Mouse (Mus musculus): ENCODE measurements around the gene 4932411N23Rik. TPM values are rescaled to one million over a fixed set of nuclear protein-coding genes. Genes with fewer than 3 reads are reported as not detected.
A peak's percentile ranks its signal among the peaks of the same experiment; 100 is the strongest.
"Not testable (repeated sequence)": the region's sequence is repeated elsewhere in the genome, so short reads cannot be mapped to it uniquely, and the experiment has no call there.

The 4932411N23Rik gene
- not detected in 2 replicates for polyA plus RNA-seq (2014; fragmentation: Nextera tagmentation; extraction: Ambion mirVana)

DNA sequence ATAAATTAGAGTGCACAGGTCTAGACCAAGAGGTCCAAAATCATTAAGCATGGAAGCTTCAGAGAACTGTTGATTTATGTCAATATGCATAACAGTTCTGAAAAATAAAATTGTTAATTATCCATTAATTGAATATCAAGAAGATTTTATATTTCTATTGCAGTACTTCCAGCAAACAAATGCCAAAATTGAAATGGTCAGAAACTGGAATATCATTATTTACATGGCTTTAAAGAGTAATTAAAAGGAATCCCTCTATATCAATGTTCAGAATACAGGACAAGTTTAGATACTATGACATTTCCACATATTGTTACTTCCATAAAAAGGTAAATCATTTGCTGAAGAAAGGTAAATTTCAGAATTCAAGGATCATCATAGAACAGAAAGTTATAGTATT is at the start of gene 4932411N23Rik:
Gene 4932411N23Rik, minus strand, starts transcription at position 101 of the 400 bp plus-strand sequence.
- Histone ChIP-seq H3K9ac (ENCODE audit: low read depth, low read length) (no peak within 1 kb of the TSS), H3K9me3 (ENCODE audit: control insufficient read depth, low read length) (no peaks in the 10 kb centered on the region), H3K4me2 (ENCODE audit: low read depth, low read length) (no peak within 1 kb of the TSS), H3K4me1 (ENCODE audit: control insufficient read depth, insufficient read depth, low read length) (no peaks in the 10 kb centered on the region), H3K27ac (replicated peaks; ENCODE audit: low read depth, low read length) (no peak within 1 kb of the TSS), H3K27me3 (replicated peaks; ENCODE audit: control insufficient read depth, insufficient read depth, low read length) (no peaks in the 10 kb centered on the region), H3K36me3 (ENCODE audit: control insufficient read depth, insufficient read depth, low read length) (no peaks in the 10 kb centered on the region), H3K4me3 (ENCODE audit: low read depth, low read length) (no peak within 1 kb of the TSS)
- no peak for DNase-seq (ENCODE audit: low spot score)
- no peak for ATAC-seq (ENCODE audit: low read depth)

DNA sequence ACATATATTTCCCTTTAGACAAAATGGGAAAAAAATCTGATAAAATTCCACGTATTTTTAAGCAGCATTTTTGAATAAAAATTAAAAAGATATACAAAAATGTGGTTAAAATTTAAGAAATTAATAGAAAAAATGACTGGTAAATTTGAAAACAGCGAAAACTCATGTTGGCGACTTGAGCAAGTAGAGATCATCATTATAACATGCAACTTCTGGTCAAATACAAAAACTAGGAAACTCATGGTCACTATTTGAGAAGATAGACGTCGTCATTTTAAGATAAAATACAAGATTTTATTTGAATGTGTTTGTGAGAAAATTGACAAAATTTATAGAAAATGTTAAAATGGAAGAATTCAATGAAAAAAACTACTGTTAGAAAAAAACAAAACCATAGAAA is 35.8 kb downstream of the 4932411N23Rik start:
- Histone ChIP-seq H3K27me3 (replicated peaks; ENCODE audit: control insufficient read depth, insufficient read depth, low read length) (no peaks in the 10 kb centered on the region), H3K4me1 (ENCODE audit: control insufficient read depth, insufficient read depth, low read length) (no peaks in the 10 kb centered on the region), H3K4me3 (ENCODE audit: low read depth, low read length) (no peak overlapping the region), H3K4me2 (ENCODE audit: low read depth, low read length) (no peak overlapping the region), H3K36me3 (ENCODE audit: control insufficient read depth, insufficient read depth, low read length) (no peaks in the 10 kb centered on the region), H3K27ac (replicated peaks; ENCODE audit: low read depth, low read length) (no peak overlapping the region), H3K9me3 (ENCODE audit: control insufficient read depth, low read length) (no peaks in the 10 kb centered on the region), H3K9ac (ENCODE audit: low read depth, low read length) (no peak overlapping the region)
- ATAC-seq (ENCODE audit: low read depth) (no peak), DNase-seq (ENCODE audit: low spot score) (no peak)
- WGBS = 84% methylated on average over 5 of the region's 5 CpGs

DNA sequence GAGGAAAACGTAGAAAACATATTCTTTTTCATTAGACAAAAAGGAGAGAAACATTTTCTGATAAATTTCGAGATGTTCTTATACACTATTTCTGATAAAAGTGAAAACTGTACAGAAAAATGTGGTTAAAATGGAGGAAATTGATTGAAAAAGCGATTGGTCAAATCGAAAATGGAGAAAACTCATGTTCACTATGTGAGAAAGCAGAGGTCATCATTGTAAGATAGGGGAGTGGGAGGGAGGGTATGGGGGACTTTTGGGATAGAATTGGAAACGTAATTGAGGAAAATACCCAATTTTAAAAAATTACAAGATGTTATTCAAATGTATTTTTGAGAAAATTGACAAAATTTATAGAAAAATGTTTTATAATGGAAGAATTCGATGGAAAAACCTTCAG is 38.0 kb downstream of the 4932411N23Rik start:
- not testable (repeated sequence) for ATAC-seq (ENCODE audit: low read depth); H3K36me3 ChIP-seq (ENCODE audit: control insufficient read depth, insufficient read depth, low read length); H3K4me2 ChIP-seq (ENCODE audit: low read depth, low read length); H3K9me3 ChIP-seq (ENCODE audit: control insufficient read depth, low read length); H3K27me3 ChIP-seq (replicated peaks; ENCODE audit: control insufficient read depth, insufficient read depth, low read length); H3K4me3 ChIP-seq (ENCODE audit: low read depth, low read length); H3K9ac ChIP-seq (ENCODE audit: low read depth, low read length); H3K4me1 ChIP-seq (ENCODE audit: control insufficient read depth, insufficient read depth, low read length); H3K27ac ChIP-seq (replicated peaks; ENCODE audit: low read depth, low read length)
- peak; percentile 0 for DNase-seq (ENCODE audit: low spot score)
- 85% methylated on average over 5 of the region's 6 CpGs for WGBS

DNA sequence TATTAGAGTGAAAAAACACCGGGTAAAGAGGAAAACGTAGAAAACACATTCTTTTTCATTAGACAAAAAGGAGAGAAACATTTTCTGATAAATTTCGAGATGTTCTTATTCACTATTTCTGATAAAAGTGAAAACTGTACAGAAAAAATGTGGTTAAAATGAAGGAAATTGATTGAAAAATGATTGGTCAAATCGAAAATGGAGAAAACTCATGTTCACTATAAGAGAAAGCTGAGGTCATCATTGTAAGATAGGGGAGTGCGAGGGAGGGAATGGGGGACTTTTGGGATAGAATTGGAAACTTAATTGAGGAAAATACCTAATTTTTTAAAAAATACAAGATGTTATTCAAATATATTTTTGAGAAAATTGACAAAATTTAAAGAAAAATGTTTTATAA is 40.8 kb downstream of the 4932411N23Rik start:
- H3K4me1 ChIP-seq (ENCODE audit: control insufficient read depth, insufficient read depth, low read length); DNase-seq (ENCODE audit: low spot score); H3K27me3 ChIP-seq (replicated peaks; ENCODE audit: control insufficient read depth, insufficient read depth, low read length); H3K4me3 ChIP-seq (ENCODE audit: low read depth, low read length); H3K36me3 ChIP-seq (ENCODE audit: control insufficient read depth, insufficient read depth, low read length); ATAC-seq (ENCODE audit: low read depth); H3K9me3 ChIP-seq (ENCODE audit: control insufficient read depth, low read length); H3K27ac ChIP-seq (replicated peaks; ENCODE audit: low read depth, low read length); H3K9ac ChIP-seq (ENCODE audit: low read depth, low read length); H3K4me2 ChIP-seq (ENCODE audit: low read depth, low read length): not testable (repeated sequence)
- WGBS = 80% methylated on average over 5 of the region's 5 CpGs

DNA sequence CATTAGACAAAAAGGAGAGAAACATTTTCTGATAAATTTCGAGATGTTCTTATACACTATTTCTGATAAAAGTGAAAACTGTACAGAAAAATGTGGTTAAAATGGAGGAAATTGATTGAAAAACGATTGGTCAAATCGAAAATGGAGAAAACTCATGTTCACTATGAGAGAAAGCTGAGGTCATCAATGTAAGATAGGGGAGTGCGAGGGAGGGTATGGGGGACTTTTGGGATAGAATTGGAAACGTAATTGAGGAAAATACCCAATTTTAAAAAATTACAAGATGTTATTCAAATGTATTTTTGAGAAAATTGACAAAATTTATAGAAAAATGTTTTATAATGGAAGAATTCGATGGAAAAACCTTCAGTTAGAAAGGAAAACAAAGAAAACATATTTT is 42.2 kb downstream of the 4932411N23Rik start:
- DNase-seq (ENCODE audit: low spot score); H3K9ac ChIP-seq (ENCODE audit: low read depth, low read length); H3K4me1 ChIP-seq (ENCODE audit: control insufficient read depth, insufficient read depth, low read length); H3K4me3 ChIP-seq (ENCODE audit: low read depth, low read length); ATAC-seq (ENCODE audit: low read depth); H3K27me3 ChIP-seq (replicated peaks; ENCODE audit: control insufficient read depth, insufficient read depth, low read length); H3K36me3 ChIP-seq (ENCODE audit: control insufficient read depth, insufficient read depth, low read length); H3K27ac ChIP-seq (replicated peaks; ENCODE audit: low read depth, low read length); H3K9me3 ChIP-seq (ENCODE audit: control insufficient read depth, low read length); H3K4me2 ChIP-seq (ENCODE audit: low read depth, low read length): not testable (repeated sequence)
- 80% methylated on average over 4 of the region's 6 CpGs for WGBS

Other genes starting within 250 kb of the 4932411N23Rik start
- not detected in 2 replicates for gene Gm382, start 224.1 kb upstream of the 4932411N23Rik start, polyA plus RNA-seq (2014; fragmentation: Nextera tagmentation; extraction: Ambion mirVana)